Mouse (Mus musculus): ENCODE results near the gene Tenm1. TPM values are rescaled to one million over a fixed set of nuclear protein-coding genes. Genes with fewer than 3 reads are reported as not detected.

Gene Tenm1
- total RNA-seq, 1 experiment from 2014 or later: not detected

DNA sequence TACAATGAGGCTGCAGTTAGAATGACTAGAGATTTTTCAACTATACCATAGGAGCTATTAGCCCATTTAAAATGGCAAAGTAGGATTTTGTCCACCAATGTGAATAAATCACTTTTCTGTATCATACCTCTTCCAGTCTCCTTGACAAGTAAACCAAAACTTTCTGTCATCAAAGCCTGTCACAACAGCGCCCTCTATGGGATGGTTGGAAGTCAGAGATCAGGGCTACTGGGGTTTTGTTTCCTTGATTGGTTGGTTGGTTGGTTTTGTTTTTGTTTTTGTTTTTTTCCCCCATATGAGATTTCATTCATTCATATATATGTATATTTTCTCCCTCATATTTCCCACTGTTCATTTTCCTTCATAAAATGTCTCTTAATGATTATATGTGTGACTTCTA is 455.4 kb downstream of the Tenm1 start:
- no peak for ATAC-seq (ENCODE audit: extremely low read depth, insufficient number of reproducible peaks, low FRiP score, poor library complexity, severe bottlenecking)

DNA sequence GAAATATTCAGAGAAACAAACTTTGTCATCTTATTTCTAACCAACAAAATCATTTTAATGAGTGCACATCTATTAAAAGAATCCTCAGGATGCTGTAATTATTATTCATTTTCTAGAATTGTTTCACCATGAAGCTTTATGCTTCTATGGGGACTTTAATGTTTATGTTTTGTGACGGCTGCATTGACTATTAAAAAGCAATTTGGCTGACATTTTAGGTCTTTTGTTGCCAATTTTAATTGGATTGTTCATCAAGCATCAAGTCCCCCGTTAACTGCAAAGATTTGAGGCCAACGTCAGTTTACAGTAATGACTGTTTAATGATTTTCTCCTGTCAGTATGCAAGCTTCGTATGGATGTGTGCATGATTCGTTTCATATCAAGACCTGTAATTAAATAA is 461.3 kb downstream of the Tenm1 start:
- no peak for ATAC-seq (ENCODE audit: extremely low read depth, insufficient number of reproducible peaks, low FRiP score, poor library complexity, severe bottlenecking)

DNA sequence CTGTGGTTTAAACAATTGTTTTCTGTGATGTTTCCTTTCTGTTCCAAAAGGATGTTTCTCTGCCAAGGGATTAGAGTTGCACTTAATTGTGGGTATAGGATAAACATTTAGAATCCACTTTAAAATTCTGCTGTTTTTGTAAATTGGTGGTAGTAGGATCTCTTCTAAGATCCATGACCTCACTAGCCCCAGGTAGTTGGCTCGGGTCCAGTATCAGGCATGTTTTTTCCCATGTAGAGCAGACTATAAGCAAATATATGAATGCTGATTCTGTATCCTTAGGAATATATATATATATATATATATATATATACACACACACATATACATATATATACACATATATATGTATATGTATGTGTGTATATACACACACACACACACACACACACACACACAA is 567.2 kb downstream of the Tenm1 start:
- ATAC-seq (ENCODE audit: extremely low read depth, insufficient number of reproducible peaks, low FRiP score, poor library complexity, severe bottlenecking): no peak

DNA sequence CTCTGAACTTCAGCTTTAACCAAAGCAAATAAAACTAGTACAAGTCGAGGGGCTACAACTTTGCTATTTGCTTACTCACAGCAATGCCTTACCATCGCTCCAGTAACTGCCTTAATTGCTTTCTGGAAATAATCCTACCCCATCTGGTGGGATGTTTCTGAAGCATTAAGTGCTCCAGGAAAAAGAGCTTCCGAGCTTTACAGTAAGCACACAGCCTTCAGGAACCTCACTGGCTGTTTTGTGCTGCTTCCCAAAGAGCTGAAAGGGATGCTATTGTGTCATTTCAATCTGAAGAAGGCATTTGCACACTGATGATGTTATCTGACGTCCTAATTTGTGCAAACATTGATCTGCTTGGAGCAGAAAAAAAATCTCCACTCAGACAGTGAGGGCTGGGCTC is 647.4 kb downstream of the Tenm1 start:
- ATAC-seq (ENCODE audit: extremely low read depth, insufficient number of reproducible peaks, low FRiP score, poor library complexity, severe bottlenecking): no peak

DNA sequence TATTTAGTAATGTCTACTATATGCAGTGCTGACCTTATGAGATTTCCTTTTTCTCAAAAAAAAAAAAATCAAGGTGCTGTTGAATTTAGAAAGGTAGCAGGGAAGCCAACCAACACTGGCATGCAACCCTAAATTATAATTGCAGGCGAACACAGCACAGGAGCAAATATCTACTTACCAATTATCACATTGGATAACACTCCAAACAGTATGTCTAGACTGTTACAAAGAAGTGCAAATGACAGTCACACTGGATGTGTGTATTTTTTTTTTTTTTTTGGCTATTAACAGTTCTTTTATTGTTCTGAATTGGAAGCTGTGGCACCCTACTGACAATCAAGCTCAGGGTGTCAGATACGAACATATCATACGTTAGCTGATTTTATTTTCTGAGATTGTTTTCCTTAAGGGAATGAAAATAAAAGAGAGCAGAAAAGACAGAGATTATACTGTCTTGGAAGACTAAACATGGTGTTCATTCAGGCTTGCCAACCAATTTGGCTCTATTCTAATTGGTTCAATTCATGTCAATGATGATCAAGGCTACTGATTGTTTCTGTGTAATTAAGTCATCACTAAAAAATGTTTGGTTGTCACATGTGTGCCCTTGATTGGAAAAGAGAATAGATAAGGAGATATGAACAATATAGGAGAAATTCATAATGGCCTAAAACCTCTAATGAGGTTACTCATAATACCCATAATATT is 710.7 kb downstream of the Tenm1 start:
- no peak for ATAC-seq (ENCODE audit: extremely low read depth, insufficient number of reproducible peaks, low FRiP score, poor library complexity, severe bottlenecking)

DNA sequence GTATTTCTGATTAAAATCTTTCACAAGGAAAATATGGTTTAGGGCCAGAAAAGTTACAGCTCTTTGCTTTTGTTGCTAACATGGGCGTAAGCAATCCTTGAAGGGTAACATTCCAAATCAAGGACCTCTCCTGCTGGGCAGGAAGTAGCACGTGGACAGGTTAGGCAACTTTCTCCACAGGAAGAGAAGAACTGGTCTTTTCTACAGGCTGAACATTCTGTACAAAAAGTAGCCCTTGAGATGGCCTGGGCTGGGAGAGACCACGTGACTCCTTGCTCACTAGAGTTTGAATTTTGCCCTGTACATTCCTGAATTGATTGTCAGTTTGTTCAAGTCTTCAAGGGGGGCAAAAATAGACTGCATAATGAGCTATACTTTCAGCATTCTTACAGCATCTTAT is 728.6 kb downstream of the Tenm1 start:
- no peak for ATAC-seq (ENCODE audit: extremely low read depth, insufficient number of reproducible peaks, low FRiP score, poor library complexity, severe bottlenecking)

DNA sequence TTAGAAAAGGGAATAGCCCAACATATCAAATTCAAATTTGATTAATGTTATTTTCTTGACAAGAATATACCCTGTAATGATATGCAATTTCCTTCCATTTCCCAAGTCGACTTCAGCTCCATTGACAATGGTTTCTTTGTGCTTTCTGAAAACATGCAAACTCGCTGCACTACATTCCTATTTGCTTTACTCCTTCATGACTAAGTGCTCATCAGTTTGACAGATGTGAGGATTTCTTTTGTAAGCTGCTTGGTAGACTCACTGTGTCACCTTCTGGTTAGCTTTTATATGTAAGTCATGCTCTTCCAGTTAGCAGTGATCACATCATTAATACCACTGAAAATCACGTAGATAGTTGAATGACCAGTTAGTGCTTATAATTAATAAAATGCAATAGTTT is 781.8 kb downstream of the Tenm1 start:
- ATAC-seq (ENCODE audit: extremely low read depth, insufficient number of reproducible peaks, low FRiP score, poor library complexity, severe bottlenecking): no peak

DNA sequence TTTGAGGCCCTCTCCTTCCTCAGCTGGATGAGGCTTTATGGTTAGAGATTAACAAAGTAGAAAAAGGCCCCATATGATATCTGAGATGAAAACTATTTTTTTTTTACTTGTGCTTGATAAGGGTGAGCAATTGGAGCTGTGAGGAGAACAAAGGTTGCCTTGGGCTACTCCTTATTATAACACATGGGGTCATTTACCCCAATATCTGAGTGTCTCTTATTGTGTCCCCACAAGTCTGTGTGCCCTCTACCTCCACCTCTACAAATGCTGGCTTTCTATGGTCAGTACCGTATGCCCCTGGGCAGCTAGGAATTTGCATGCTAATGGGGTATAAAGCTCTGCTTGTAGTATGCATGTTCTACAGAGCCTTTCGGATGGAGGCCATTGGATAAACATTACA is 848.4 kb downstream of the Tenm1 start:
- ATAC-seq (ENCODE audit: extremely low read depth, insufficient number of reproducible peaks, low FRiP score, poor library complexity, severe bottlenecking): no peak

DNA sequence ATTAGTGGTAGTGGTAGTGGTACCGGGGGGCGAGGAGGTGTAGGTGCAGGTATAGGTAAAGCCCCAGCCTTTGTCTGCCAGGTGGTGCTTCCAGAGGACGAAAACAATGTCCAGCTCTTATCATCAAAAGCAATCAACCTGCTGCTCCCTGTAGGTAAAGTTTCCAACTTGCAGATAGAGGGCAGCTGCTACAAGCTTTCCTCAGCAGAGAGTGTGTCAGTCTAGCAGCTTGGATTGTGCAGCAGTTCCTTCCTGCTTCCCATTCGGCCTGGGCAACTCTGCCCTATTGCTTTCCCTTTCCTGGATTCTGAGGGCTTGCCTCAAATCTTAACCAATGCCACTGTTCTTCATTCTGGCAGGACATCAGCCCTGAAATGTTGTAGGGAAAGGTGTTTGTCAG is 870.2 kb downstream of the Tenm1 start:
- ATAC-seq (ENCODE audit: extremely low read depth, insufficient number of reproducible peaks, low FRiP score, poor library complexity, severe bottlenecking): no peak

DNA sequence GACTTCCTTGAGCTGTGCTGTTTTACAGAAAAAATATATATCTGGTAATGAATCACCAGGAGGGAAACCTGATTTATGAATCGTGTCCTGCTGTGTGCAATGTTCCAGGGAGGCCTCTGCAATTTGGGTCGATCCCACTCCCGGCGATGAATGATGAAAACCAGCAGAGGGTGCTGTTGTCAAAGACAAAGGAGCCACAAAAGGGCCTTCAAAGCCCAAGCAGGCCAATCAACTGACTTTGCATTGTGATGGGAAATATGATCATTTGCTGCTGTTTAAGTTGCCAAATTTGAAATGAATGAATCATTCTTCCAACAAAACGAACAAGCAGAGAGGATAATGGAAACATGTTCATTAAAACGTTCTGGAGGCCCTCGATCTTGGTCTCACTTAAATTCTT is 871.6 kb downstream of the Tenm1 start:
- no peak for ATAC-seq (ENCODE audit: extremely low read depth, insufficient number of reproducible peaks, low FRiP score, poor library complexity, severe bottlenecking)

DNA sequence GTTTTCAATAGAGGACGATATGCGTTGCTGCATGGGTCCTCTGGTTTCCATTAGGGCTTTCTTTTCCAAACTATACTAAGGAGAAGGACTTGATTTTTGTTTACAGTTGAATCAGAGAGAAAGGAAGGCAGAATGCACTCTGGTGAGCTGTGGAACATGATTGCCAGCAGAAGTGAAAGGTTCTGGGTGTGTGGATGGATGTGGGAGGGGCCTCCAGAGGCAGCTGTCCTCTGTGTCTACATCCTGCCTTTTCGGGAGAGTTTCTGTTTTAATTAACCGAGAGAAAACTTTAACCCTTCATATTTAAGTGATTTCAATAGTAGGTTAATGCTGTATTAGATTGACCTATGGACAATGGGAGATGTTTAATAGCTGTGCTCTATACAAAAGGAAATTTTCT is 880.4 kb downstream of the Tenm1 start:
- ATAC-seq (ENCODE audit: extremely low read depth, insufficient number of reproducible peaks, low FRiP score, poor library complexity, severe bottlenecking): no peak

DNA sequence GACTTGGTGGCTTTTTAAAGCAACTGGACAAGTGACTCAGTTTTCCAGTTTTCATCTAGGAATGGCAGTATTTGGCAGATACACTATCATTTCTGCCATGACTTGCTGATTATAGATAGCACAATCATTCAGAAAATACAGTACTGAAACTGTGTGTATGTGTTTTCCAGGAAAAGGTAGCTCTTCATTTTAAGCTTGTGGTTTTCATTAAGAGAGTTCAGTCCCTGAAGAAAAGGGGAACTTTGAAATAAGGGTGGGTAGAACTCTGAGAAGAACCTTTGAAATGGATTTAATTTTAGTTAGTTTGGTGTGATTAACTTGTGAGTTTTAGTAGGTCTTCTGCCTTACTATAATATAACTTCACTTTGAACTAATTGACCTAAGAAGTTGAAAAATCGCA is 883.9 kb downstream of the Tenm1 start:
- ATAC-seq (ENCODE audit: extremely low read depth, insufficient number of reproducible peaks, low FRiP score, poor library complexity, severe bottlenecking): no peak

DNA sequence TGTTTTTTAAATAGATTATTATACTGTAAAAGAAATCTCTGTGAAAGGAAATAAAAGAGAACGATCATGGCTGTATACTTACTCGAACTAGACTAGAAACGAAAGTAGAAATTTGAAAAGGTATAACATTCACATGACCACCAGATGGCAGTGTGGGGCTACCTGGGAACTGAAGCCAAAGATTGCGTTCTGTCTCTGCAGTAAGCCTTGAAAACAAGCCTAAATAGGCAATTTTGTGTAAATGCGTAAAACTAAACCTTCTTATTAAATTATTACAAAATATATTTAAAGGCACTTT is 888.2 kb downstream of the Tenm1 start:
- peak; percentile 74; the same call in 1 of the 2 replicates for ATAC-seq (ENCODE audit: extremely low read depth, insufficient number of reproducible peaks, low FRiP score, poor library complexity, severe bottlenecking)

DNA sequence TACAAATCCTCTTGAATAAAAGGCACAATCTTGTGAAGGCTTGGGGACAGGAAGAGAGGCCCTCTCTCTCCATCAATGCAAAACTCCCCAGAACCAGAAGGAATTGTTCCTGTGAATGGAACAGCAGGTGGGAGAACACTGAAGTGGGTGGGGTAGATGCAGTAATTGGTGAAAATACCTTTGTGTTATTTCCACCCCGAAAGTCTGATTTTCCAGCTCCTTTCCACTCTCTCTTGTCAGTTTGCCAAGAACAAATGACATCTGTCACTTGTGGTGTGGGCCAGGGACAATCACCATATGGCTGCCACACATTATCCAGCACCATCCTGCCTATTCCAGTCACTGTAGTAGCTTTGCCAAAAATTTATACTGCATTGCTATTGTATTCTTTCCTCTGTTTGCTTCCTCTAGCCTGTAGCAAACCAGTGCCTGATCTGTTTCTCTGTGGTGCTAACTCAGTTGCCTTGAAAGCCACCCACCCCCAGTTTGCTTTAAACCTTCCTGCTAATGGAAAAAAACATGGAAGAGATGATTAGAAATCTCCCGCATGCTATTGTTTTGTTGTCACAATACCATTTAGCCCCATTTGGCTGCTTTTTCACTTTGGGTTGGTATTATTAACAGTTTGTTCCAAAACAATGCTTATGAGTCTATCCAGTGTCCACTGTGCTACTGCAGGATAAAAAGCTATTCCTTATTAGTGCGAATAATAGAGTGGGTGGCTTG is 888.7 kb downstream of the Tenm1 start:
- ATAC-seq (ENCODE audit: extremely low read depth, insufficient number of reproducible peaks, low FRiP score, poor library complexity, severe bottlenecking): no peak

DNA sequence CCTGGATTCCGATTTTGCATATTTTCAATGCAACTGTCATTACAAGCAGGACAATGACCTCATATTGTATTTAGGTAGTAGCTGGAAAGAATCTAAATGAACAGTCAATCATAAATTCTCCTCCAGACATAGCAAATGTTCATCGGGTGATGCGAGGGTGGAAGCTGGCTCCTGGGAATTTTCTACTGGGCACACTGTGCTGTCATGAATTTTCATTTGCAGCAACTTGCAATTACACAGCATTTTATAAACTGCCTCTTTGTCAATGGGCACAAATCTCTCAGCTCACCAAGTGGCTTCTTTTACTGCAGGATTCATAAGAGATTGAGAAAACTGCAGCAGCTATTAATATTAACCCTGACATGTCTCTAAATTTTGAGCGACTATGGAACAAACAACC is 898.2 kb downstream of the Tenm1 start:
- ATAC-seq (ENCODE audit: extremely low read depth, insufficient number of reproducible peaks, low FRiP score, poor library complexity, severe bottlenecking): no peak

DNA sequence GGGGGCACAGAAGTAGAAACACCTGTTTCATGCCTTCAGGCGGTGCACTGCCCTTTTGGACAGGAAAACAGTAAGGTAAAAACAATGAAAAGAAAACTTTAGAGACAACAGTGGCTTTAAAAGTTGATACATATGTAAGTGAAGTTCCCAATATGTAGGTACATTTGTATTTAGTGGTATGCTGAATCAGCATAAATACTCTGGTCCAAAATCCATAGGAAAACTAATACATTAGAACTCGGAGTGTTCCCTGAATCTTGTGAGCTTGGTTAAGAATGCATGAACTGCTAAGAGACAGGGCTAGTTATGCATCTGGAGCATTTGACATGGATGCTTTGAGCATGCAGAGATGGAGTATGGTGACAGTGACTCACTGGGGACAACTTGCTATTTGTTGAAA is 906.1 kb downstream of the Tenm1 start:
- no peak for ATAC-seq (ENCODE audit: extremely low read depth, insufficient number of reproducible peaks, low FRiP score, poor library complexity, severe bottlenecking)

DNA sequence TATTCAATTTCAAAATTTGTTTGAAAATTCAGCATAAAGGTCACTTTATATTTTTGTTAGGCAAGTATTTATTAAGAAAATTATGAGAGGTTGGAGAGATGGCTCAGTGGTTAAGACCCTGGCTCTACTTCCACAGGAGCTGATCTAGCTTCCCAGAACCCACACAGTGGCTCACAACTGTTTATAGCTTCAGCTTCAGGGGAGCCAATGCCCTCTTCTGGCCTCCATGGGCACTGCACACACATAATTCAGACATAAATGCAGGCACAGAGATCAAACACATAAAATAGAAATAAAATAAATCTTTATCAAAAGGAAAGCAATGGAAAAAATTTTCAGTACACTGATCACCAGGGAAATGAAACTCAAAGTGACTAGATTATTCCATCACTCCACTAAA is 916.4 kb downstream of the Tenm1 start:
- no peak for ATAC-seq (ENCODE audit: extremely low read depth, insufficient number of reproducible peaks, low FRiP score, poor library complexity, severe bottlenecking)

DNA sequence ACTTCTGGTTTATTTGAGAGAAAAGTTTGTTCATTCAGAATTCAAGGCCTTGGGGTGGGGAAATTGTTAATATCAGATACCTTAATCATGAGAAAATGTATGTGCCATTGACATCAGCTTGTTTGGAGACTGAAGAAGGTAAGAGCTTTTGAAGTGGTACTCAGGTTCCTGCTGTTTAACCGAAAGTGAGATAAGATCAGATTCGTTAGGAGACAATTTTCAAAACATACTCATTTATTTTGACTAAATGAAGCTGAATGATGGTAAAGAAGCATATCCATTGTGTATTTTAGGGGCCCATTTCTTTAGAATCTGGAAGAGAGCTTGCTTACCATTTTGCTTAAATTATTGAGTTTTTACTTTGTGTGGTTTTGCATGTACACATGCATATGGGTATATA is 917.8 kb downstream of the Tenm1 start:
- no peak for ATAC-seq (ENCODE audit: extremely low read depth, insufficient number of reproducible peaks, low FRiP score, poor library complexity, severe bottlenecking)

DNA sequence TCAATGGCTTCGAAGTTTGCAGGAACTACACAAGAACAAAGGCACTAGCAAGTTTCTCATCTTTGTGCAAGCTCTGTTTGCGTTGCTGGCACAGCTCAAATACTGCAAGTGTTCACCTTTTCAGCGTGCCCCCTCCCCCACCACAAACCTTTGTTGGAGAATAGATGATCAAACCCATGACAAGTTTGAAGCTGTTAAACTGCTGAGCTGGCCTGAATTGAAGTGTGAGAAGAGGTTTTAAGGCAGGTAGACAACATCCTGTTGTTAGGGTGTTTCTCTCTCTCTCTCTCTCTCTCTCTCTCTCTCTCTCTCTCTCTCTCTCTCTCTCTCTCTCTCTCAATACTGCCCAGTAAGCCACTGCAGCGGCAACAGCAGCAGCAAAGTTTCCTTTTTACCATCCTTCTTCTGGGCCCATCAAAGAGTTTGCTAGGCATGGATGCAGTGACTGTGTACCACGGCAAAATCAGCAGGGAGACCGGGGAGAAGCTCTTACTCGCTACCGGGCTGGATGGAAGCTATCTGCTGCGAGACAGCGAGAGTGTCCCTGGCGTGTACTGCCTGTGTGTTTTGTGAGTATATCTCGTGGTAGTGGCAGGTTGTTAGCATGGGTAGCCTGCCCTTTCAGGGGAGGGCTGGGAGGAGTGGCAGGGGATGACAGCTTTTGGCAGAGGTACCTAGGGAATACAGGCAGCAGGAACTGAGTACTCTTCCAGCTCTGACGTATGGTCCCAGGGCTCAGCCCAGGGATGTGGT is 926.5 kb downstream of the Tenm1 start, which contains the start of gene Sh2d1a:
Sh2d1a (plus strand) TSS at position 163 of the 753 bp plus-strand sequence.
- no peak for ATAC-seq (ENCODE audit: extremely low read depth, insufficient number of reproducible peaks, low FRiP score, poor library complexity, severe bottlenecking)

DNA sequence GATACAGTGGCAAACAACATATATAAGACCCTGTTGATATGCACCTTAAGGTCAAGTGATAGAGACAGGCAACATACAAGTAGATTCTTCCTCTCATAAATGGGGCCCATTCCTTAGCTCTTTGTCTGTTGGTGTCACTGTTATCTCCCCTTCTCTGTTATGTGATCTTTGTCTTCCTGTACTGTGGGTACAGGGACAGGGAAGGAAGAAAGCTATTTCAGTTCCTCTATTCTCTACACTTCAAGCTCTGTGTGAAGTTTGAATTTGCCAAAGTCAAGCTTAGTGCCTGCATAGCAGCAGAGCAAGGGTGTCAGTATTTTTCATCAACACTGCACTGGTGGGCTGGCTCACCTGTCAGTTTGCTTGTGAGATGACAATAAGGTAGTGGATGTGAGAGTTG is 928.4 kb downstream of the Tenm1 start:
- no peak for ATAC-seq (ENCODE audit: extremely low read depth, insufficient number of reproducible peaks, low FRiP score, poor library complexity, severe bottlenecking)
